Comparison of ENCODE assay signal across 11 mouse cellular contexts in genomic region chr9:44088877-44089608, GRCm38 (mm10). TPM values are rescaled to one million over a fixed set of nuclear protein-coding genes. Genes with fewer than 3 reads are reported as not detected.
DNase-seq lines count a peak whose midpoint lies in the region; ATAC-seq lines count a peak whose summit lies in the region.
"Had no signal": no experiment of that assay in that cellular context is flagged by ENCODE, and none has a peak within 500 bp of the region (broad histone marks: within the 10 kb centered on the region; RNA-seq: fewer than 3 reads in every experiment).

No protein-coding gene starts in this region.

- H3K36me3 ChIP-seq in heart, embryonic 12.5 days: peaks cover 41% of the 10 kb centered on the region
- H3K36me3 ChIP-seq in heart, embryonic 13.5 days: peaks cover 49% of the 10 kb centered on the region

- H3K27me3 ChIP-seq in heart, embryonic 12.5 days (replicated peaks): peaks cover 11% of the 10 kb centered on the region; the same call in 1 of the 2 replicates
- H3K27me3 ChIP-seq in heart, embryonic 13.5 days (replicated peaks): peaks cover 21% of the 10 kb centered on the region

- no peaks in the 10 kb centered on the region for H3K9me3 ChIP-seq in heart, embryonic 12.5 days (replicated peaks)
- H3K9me3 ChIP-seq in heart, embryonic 13.5 days: no peaks in the 10 kb centered on the region
- H3K9me3 ChIP-seq: neural tube, embryonic 13.5 days had no signal

- intact Hi-C loops in heart, postnatal 14 days (cut with DNase I): no loop called here

- no peak for ATAC-seq in heart, embryonic 12.5 days (ENCODE audit: insufficient number of reproducible peaks, low FRiP score)
- ATAC-seq in CD4-positive, CD25-positive, alpha-beta regulatory T cell, adult 4 months: peak; percentile 33
- ATAC-seq in heart, embryonic 13.5 days (ENCODE audit: extremely low read depth, insufficient number of reproducible peaks, low FRiP score, low TSS enrichment): no peak
- peak; percentile 61 for ATAC-seq in monocyte, adult 5-6 weeks (replicated peaks; ENCODE audit: insufficient number of reproducible peaks, low FRiP score, low TSS enrichment, poor library complexity, severe bottlenecking)

- no peak for DNase-seq in heart, postnatal 14 days
- DNase-seq in spleen, postnatal 36 days (ENCODE audit: low spot score in 2 of 2): no peak
- no peak for DNase-seq in adrenal gland, postnatal 4 days (ENCODE audit: low spot score in 2 of 2)
- DNase-seq in cerebellum, adult 8-10 months: no peak
- DNase-seq: adrenal gland, postnatal 36 days; lung, postnatal 10 days had no signal

- peaks cover 59% of the 10 kb centered on the region for H3K4me1 ChIP-seq in heart, embryonic 12.5 days (replicated peaks)
- H3K4me1 ChIP-seq in heart, embryonic 13.5 days: peaks cover 67% of the 10 kb centered on the region

- WGBS in heart, embryonic 12.5 days: 25% methylated on average over 12 of the region's 12 CpGs
- WGBS in heart, embryonic 13.5 days: 27% methylated on average over 12 of the region's 12 CpGs

- H3K4me2 ChIP-seq in heart, embryonic 12.5 days: peak overlapping the region; percentile 96
- peak overlapping the region; percentile 97 for H3K4me2 ChIP-seq in heart, embryonic 13.5 days
- H3K4me2 ChIP-seq: neural tube, embryonic 13.5 days had no signal

- H3K27ac ChIP-seq in heart, embryonic 12.5 days (ENCODE audit: poor library complexity, severe bottlenecking): peak overlapping the region; percentile 88
- H3K27ac ChIP-seq in heart, embryonic 13.5 days (replicated peaks): peak overlapping the region; percentile 98
- H3K27ac ChIP-seq: neural tube, embryonic 13.5 days had no signal

- H3K9ac ChIP-seq in heart, embryonic 12.5 days: 0 out of 2 replicates have a peak overlapping the region, but pooled peaks have one; percentile 48
- H3K9ac ChIP-seq in heart, embryonic 13.5 days: peak overlapping the region; percentile 76
- H3K9ac ChIP-seq: neural tube, embryonic 13.5 days had no signal

- no peak overlapping the region for H3K4me3 ChIP-seq in heart, embryonic 12.5 days
- peak overlapping the region; percentile 82; the same call in 1 of the 2 replicates for H3K4me3 ChIP-seq in heart, embryonic 13.5 days
- H3K4me3 ChIP-seq: neural tube, embryonic 13.5 days had no signal

RNA-seq across cellular contexts. Expression of gene Mfrp, which starts 12.5 kb away (rescaled TPM):
- polyA plus RNA-seq in heart, embryonic 12.5 days (2016; fragmentation: Nextera tagmentation; extraction: Ambion mirVana): not detected in 2 replicates
- not detected for total RNA-seq in heart, postnatal 14 days (2021)
- polyA plus RNA-seq in CD4-positive, CD25-positive, alpha-beta regulatory T cell, adult 4 months (2017; shearing (Covaris generic)): not detected
- not detected in 2 replicates for polyA plus RNA-seq in heart, embryonic 13.5 days (2015; fragmentation: Nextera tagmentation; extraction: Ambion mirVana)
- total RNA-seq in monocyte, adult 5-6 weeks (2017): not detected in 3 replicates
- under 1 TPM in 1 of 2 experiments, not detected in 1; 0.17 TPM for total RNA-seq in adrenal gland, postnatal 4 days (2021)
- polyA plus RNA-seq: neural tube, embryonic 13.5 days had no signal

RNA-seq across cellular contexts. Expression of gene C1qtnf5, which starts 18.0 kb away (rescaled TPM):
- 0.67 and 1.1 TPM in 2 replicates for polyA plus RNA-seq in heart, embryonic 12.5 days (2016; fragmentation: Nextera tagmentation; extraction: Ambion mirVana)
- total RNA-seq in heart, postnatal 14 days (2021): 10 to 100 TPM; 15.2 to 19.5 TPM
- not detected for polyA plus RNA-seq in CD4-positive, CD25-positive, alpha-beta regulatory T cell, adult 4 months (2017; shearing (Covaris generic))
- 1.1 and 2.1 TPM in 2 replicates for polyA plus RNA-seq in heart, embryonic 13.5 days (2015; fragmentation: Nextera tagmentation; extraction: Ambion mirVana)
- total RNA-seq in monocyte, adult 5-6 weeks (2017): not detected in 3 replicates
- total RNA-seq in adrenal gland, postnatal 4 days (2021): 10 to 100 TPM in 1 of 2 experiments, 1 to 10 TPM in 1; 9.7 to 17.4 TPM

RNA-seq across cellular contexts. Expression of gene Usp2, which starts 22.2 kb away (rescaled TPM):
- polyA plus RNA-seq in heart, embryonic 12.5 days (2016; fragmentation: Nextera tagmentation; extraction: Ambion mirVana): 51.7 and 62.5 TPM in 2 replicates
- total RNA-seq in heart, postnatal 14 days (2021): 100 to 1,000 TPM; 149 to 157 TPM
- polyA plus RNA-seq in CD4-positive, CD25-positive, alpha-beta regulatory T cell, adult 4 months (2017; shearing (Covaris generic)): 1 to 10 TPM; 3.7 to 5.2 TPM
- 48.5 and 66.0 TPM in 2 replicates for polyA plus RNA-seq in heart, embryonic 13.5 days (2015; fragmentation: Nextera tagmentation; extraction: Ambion mirVana)
- total RNA-seq in monocyte, adult 5-6 weeks (2017): 2.1 to 8.6 TPM (median 5.6 TPM) in 3 replicates
- total RNA-seq in adrenal gland, postnatal 4 days (2021): 10 to 100 TPM; 21.8 to 24.7 TPM

RNA-seq across cellular contexts. Expression of gene Gm49380, which starts 24.3 kb away (rescaled TPM):
- 0.20 TPM in 1 of 2 replicates, not detected in the other for polyA plus RNA-seq in heart, embryonic 12.5 days (2016; fragmentation: Nextera tagmentation; extraction: Ambion mirVana)
- under 1 TPM in 1 of 2 experiments, not detected in 1; 0.12 TPM for total RNA-seq in heart, postnatal 14 days (2021)
- not detected for polyA plus RNA-seq in CD4-positive, CD25-positive, alpha-beta regulatory T cell, adult 4 months (2017; shearing (Covaris generic))
- not detected in 2 replicates for polyA plus RNA-seq in heart, embryonic 13.5 days (2015; fragmentation: Nextera tagmentation; extraction: Ambion mirVana)
- total RNA-seq in monocyte, adult 5-6 weeks (2017): not detected in 3 replicates
- total RNA-seq in adrenal gland, postnatal 4 days (2021): under 1 TPM; 0.11 to 0.51 TPM

RNA-seq across cellular contexts. Expression of gene Rnf26, which starts 24.3 kb away (rescaled TPM):
- polyA plus RNA-seq in heart, embryonic 12.5 days (2016; fragmentation: Nextera tagmentation; extraction: Ambion mirVana): 48.4 and 51.3 TPM in 2 replicates
- 10 to 100 TPM; 10.1 to 11.3 TPM for total RNA-seq in heart, postnatal 14 days (2021)
- 1 to 10 TPM; 4.9 to 5.0 TPM for polyA plus RNA-seq in CD4-positive, CD25-positive, alpha-beta regulatory T cell, adult 4 months (2017; shearing (Covaris generic))
- polyA plus RNA-seq in heart, embryonic 13.5 days (2015; fragmentation: Nextera tagmentation; extraction: Ambion mirVana): 38.5 and 39.3 TPM in 2 replicates
- total RNA-seq in monocyte, adult 5-6 weeks (2017): 3.8 to 7.1 TPM (median 5.7 TPM) in 3 replicates
- 10 to 100 TPM; 42.5 to 45.8 TPM for total RNA-seq in adrenal gland, postnatal 4 days (2021)

Comparison
In these comparisons a context has a peak if more than half of its experiments do, and no peak if none do; other contexts are left out.
1. ATAC-seq: peak in CD4-positive, CD25-positive, alpha-beta regulatory T cell, adult 4 months (single experiment) and monocyte, adult 5-6 weeks (single experiment); none in heart, embryonic 12.5 days (single experiment) and heart, embryonic 13.5 days (single experiment).
2. RNA of gene C1qtnf5, which starts 18.0 kb away (total RNA-seq): 15.2 to 19.5 TPM in heart, postnatal 14 days and 9.7 to 17.4 TPM in adrenal gland, postnatal 4 days; not detected in monocyte, adult 5-6 weeks; every median in the first group is over 10 times any median in the second.
3. RNA of gene Usp2, which starts 22.2 kb away (total RNA-seq): 149 to 157 TPM in heart, postnatal 14 days; 21.8 to 24.7 TPM in adrenal gland, postnatal 4 days and 2.1 to 8.6 TPM in monocyte, adult 5-6 weeks; every median in the first group is over 4 times any median in the second.